ENCODE assay signal across 9 mouse cellular contexts in the genomic region with DNA sequence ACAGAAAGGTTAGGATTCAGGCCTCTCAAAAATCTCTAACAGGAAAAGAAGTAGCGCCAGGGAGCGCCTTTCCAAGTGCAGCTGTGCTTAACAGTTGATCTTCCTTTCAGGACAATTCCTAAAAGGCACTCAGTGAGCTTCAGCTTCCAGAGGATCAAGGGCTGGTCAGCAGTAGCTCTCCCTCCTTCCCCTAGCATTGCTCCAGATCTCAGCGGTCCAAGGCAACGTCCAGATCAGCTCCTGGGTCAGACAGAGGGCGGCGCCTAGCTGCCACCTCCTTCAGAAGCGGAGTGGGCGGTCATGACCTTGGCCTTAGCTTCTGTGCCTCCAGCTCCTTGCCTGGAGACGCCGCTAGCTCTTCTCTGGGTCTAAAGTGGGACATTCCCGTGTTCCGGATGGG. TPM values are rescaled to one million over a fixed set of nuclear protein-coding genes. Genes with fewer than 3 reads are reported as not detected.
A peak's percentile ranks its signal among the peaks of the same experiment; 100 is the strongest.
DNase-seq lines count a peak whose midpoint lies in the region; ATAC-seq and TF ChIP-seq lines count a peak whose summit lies in the region.
"Had no signal": no experiment of that assay in that cellular context is flagged by ENCODE, and none has a peak within 500 bp of the region (broad histone marks: within the 10 kb centered on the region; RNA-seq: fewer than 3 reads in every experiment).

No protein-coding gene starts in this region.

- no peak overlapping the region for H3K27ac ChIP-seq in liver, postnatal 0 days (ENCODE audit: low read depth)
- no peak overlapping the region for H3K27ac ChIP-seq in liver, embryonic 12.5 days
- H3K27ac ChIP-seq in cortical plate, adult 2 months (ENCODE audit: insufficient read depth, low read length) = peak overlapping the region; percentile 41
- no peak overlapping the region for H3K27ac ChIP-seq in heart, embryonic 12.5 days (ENCODE audit: poor library complexity, severe bottlenecking)
- peak overlapping the region; percentile 66 for H3K27ac ChIP-seq in limb, embryonic 12.5 days

- TF ChIP-seq EP300 in liver, postnatal 0 days (IDR thresholded peaks at IDR 0.05; ENCODE audit: low read depth) = no peak

- 0 out of 2 replicates have a peak overlapping the region, but pooled peaks have one; percentile 6 for H3K4me3 ChIP-seq in liver, postnatal 0 days (ENCODE audit: low read depth, low read length)
- no peak overlapping the region for H3K4me3 ChIP-seq in liver, embryonic 12.5 days
- H3K4me3 ChIP-seq in cortical plate, adult 2 months (ENCODE audit: insufficient read depth, low read length) = no peak overlapping the region
- H3K4me3 ChIP-seq in heart, embryonic 12.5 days = no peak overlapping the region
- H3K4me3 ChIP-seq in limb, embryonic 12.5 days (replicated peaks) = no peak overlapping the region

- TF ChIP-seq POLR2A in cortical plate, adult 2 months (IDR thresholded peaks at IDR 0.05; ENCODE audit: extremely low read depth, insufficient read depth, low read length) = no peak

- 30% methylated on average over 12 of the region's 12 CpGs for WGBS in liver, postnatal 0 days (ENCODE audit: insufficient replicate concordance)
- 10% methylated on average over 12 of the region's 12 CpGs for WGBS in liver, embryonic 12.5 days (ENCODE audit: insufficient replicate concordance)
- WGBS in heart, embryonic 12.5 days = 11% methylated on average over 12 of the region's 12 CpGs
- WGBS in limb, embryonic 12.5 days = 12% methylated on average over 12 of the region's 12 CpGs

- no peaks in the 10 kb centered on the region for H3K9me3 ChIP-seq in liver, postnatal 0 days (ENCODE audit: low read length)
- no peaks in the 10 kb centered on the region for H3K9me3 ChIP-seq in liver, embryonic 12.5 days (replicated peaks)
- H3K9me3 ChIP-seq in heart, embryonic 12.5 days (replicated peaks) = no peaks in the 10 kb centered on the region
- H3K9me3 ChIP-seq in limb, embryonic 12.5 days = no peaks in the 10 kb centered on the region

- H3K9ac ChIP-seq in liver, postnatal 0 days (replicated peaks) = no peak overlapping the region
- no peak overlapping the region for H3K9ac ChIP-seq in liver, embryonic 12.5 days
- H3K9ac ChIP-seq in heart, embryonic 12.5 days = 0 out of 2 replicates have a peak overlapping the region, but pooled peaks have one; percentile 8
- no peak overlapping the region for H3K9ac ChIP-seq in limb, embryonic 12.5 days (replicated peaks)

- peak; percentile 28 for DNase-seq in liver, postnatal 0 days
- no peak for DNase-seq in layer of hippocampus, postnatal 14 days (ENCODE audit: low spot score in 2 of 2)
- no peak for DNase-seq in B cell, adult 2 months

- no peak for ATAC-seq in liver, postnatal 0 days
- no peak for ATAC-seq in liver, embryonic 12.5 days
- no peak for ATAC-seq in heart, embryonic 12.5 days (ENCODE audit: insufficient number of reproducible peaks, low FRiP score)
- no peak for ATAC-seq in limb, embryonic 12.5 days (ENCODE audit: insufficient number of reproducible peaks, insufficient read depth, low FRiP score, low TSS enrichment, low read depth)
- no peak for ATAC-seq in CD4-positive, CD25-positive, alpha-beta regulatory T cell, adult 4 months

- H3K4me2 ChIP-seq in liver, postnatal 0 days (ENCODE audit: low read depth, low read length) = peak overlapping the region; percentile 27
- H3K4me2 ChIP-seq in liver, embryonic 12.5 days = no peak overlapping the region
- peak overlapping the region; percentile 34 for H3K4me2 ChIP-seq in heart, embryonic 12.5 days
- peak overlapping the region; percentile 13; the same call in 1 of the 2 replicates for H3K4me2 ChIP-seq in limb, embryonic 12.5 days

- H3K27me3 ChIP-seq in liver, postnatal 0 days (ENCODE audit: insufficient read depth, low read length) = peaks cover 14% of the 10 kb centered on the region; the same call in 1 of the 2 replicates
- H3K27me3 ChIP-seq in liver, embryonic 12.5 days (replicated peaks) = peaks cover 78% of the 10 kb centered on the region
- no peaks in the 10 kb centered on the region for H3K27me3 ChIP-seq in heart, embryonic 12.5 days (replicated peaks)
- H3K27me3 ChIP-seq in limb, embryonic 12.5 days = peaks cover 4% of the 10 kb centered on the region; the same call in 1 of the 2 replicates

- peaks cover 20% of the 10 kb centered on the region for H3K4me1 ChIP-seq in liver, postnatal 0 days (ENCODE audit: insufficient read depth)
- peaks cover 16% of the 10 kb centered on the region; the same call in 1 of the 2 replicates for H3K4me1 ChIP-seq in liver, embryonic 12.5 days
- peaks cover 5% of the 10 kb centered on the region for H3K4me1 ChIP-seq in cortical plate, adult 2 months (ENCODE audit: control insufficient read depth, insufficient read depth, low read length)
- peaks cover 28% of the 10 kb centered on the region for H3K4me1 ChIP-seq in heart, embryonic 12.5 days (replicated peaks)
- H3K4me1 ChIP-seq in limb, embryonic 12.5 days (replicated peaks) = peaks cover 61% of the 10 kb centered on the region

- 0 out of 2 replicates have a peak, but pooled peaks have one; percentile 1 for TF ChIP-seq CTCF in liver, postnatal 0 days (IDR thresholded peaks at IDR 0.05; ENCODE audit: low read depth)
- no peak for TF ChIP-seq CTCF in cortical plate, adult 2 months (IDR thresholded peaks at IDR 0.05; ENCODE audit: extremely low read depth, insufficient read depth, low read length)

- H3K36me3 ChIP-seq in liver, postnatal 0 days (replicated peaks; ENCODE audit: insufficient read depth, low read length) = no peaks in the 10 kb centered on the region
- H3K36me3 ChIP-seq in liver, embryonic 12.5 days = no peaks in the 10 kb centered on the region
- no peaks in the 10 kb centered on the region for H3K36me3 ChIP-seq in heart, embryonic 12.5 days
- H3K36me3 ChIP-seq in limb, embryonic 12.5 days = no peaks in the 10 kb centered on the region

RNA-seq across cellular contexts. Expression of a gene that starts 18.3 kb away (rescaled TPM):
- polyA plus RNA-seq in liver, postnatal 0 days (2015; fragmentation: Nextera tagmentation; extraction: Ambion mirVana) = 9.9 TPM in 2 replicates
- 3.8 and 4.5 TPM in 2 replicates for polyA plus RNA-seq in liver, embryonic 12.5 days (2016; fragmentation: Nextera tagmentation; extraction: Ambion mirVana)
- polyA plus RNA-seq in cortical plate, adult 2 months (2012; rRNA removed) = 21.5 and 24.1 TPM in 2 replicates
- polyA plus RNA-seq in heart, embryonic 12.5 days (2016; fragmentation: Nextera tagmentation; extraction: Ambion mirVana) = 37.5 and 42.0 TPM in 2 replicates
- polyA plus RNA-seq in limb, embryonic 12.5 days (2016; fragmentation: Nextera tagmentation; extraction: Ambion mirVana) = 53.9 and 56.7 TPM in 2 replicates
- 100 to 1,000 TPM; 131 to 132 TPM for total RNA-seq in layer of hippocampus, postnatal 14 days (2021)
- 10 to 100 TPM; 13.1 to 19.9 TPM for polyA plus RNA-seq in CD4-positive, CD25-positive, alpha-beta regulatory T cell, adult 4 months (2017; shearing (Covaris generic))

RNA-seq across cellular contexts. Expression of a gene that starts 23.6 kb away (rescaled TPM):
- polyA plus RNA-seq in liver, postnatal 0 days (2015; fragmentation: Nextera tagmentation; extraction: Ambion mirVana) = not detected in 2 replicates
- polyA plus RNA-seq in liver, embryonic 12.5 days (2016; fragmentation: Nextera tagmentation; extraction: Ambion mirVana) = 0.23 TPM in 1 of 2 replicates, not detected in the other
- 12.7 and 14.3 TPM in 2 replicates for polyA plus RNA-seq in cortical plate, adult 2 months (2012; rRNA removed)
- polyA plus RNA-seq in heart, embryonic 12.5 days (2016; fragmentation: Nextera tagmentation; extraction: Ambion mirVana) = 0.50 and 0.74 TPM in 2 replicates
- 5.4 and 6.4 TPM in 2 replicates for polyA plus RNA-seq in limb, embryonic 12.5 days (2016; fragmentation: Nextera tagmentation; extraction: Ambion mirVana)
- 10 to 100 TPM in 1 of 2 experiments, 1 to 10 TPM in 1; 8.4 to 11.7 TPM for total RNA-seq in layer of hippocampus, postnatal 14 days (2021)
- not detected for polyA plus RNA-seq in CD4-positive, CD25-positive, alpha-beta regulatory T cell, adult 4 months (2017; shearing (Covaris generic))
- total RNA-seq: neutrophil, adult 5-6 weeks had no signal

Comparison
In these comparisons a context has a peak if more than half of its experiments do, and no peak if none do; other contexts are left out.
1. H3K27ac ChIP-seq: peak in cortical plate, adult 2 months (single experiment) and limb, embryonic 12.5 days (single experiment); none in liver, postnatal 0 days (single experiment), liver, embryonic 12.5 days (single experiment) and heart, embryonic 12.5 days (single experiment).